Mouse (Mus musculus) kidney, adult 10 weeks (tissue): Measurements from ENCODE around the gene Zfp365. TPM values are rescaled to one million over a fixed set of nuclear protein-coding genes. Genes with fewer than 3 reads are reported as not detected.

Experiments
- polyA plus RNA-seq: library from polyadenylated mRNA; stranded (reverse); fragments of 350-450 nt; fragmentation: Illumina TruSeq; extraction: RNeasy Lipid Tissue Mini Kit (QIAGEN cat#74804); gene quantifications from one replicate; pipeline ENCODE4 v1.2.3, GENCODE M21; 2014; ENCODE audit warnings: low read depth, low replicate concordance

Zfp365 gene
- polyA plus RNA-seq = 0.32 TPM

GRCm38 (mm10) chr10:67912337-67912776, at the start of gene Zfp365:
Gene Zfp365 (minus strand): TSS chr10:67912662.

Other genes with a start within 250 kb of the Zfp365 start
- gene Rtkn2, start 66.9 kb upstream of the Zfp365 start, polyA plus RNA-seq = not detected